Mouse (Mus musculus): ENCODE data around the gene Vax2.

Vax2 gene

GRCm38 (mm10) chr6:83711067-83711675 is at the start of gene Vax2:
TSS of gene Vax2 (plus strand) at chr6:83711264.
- peak; percentile 93 for DNase-seq (ENCODE audit: extremely low spot score, low spot score)

- no peak for DNase-seq (ENCODE audit: extremely low spot score, low spot score)
These were observed 46.1 kb upstream of the Vax2 start for GRCm38 (mm10) chr6:83665009-83665408.

- peak; percentile 81 for DNase-seq (ENCODE audit: extremely low spot score, low spot score)
These were observed 37.7 kb upstream of the Vax2 start for GRCm38 (mm10) chr6:83673395-83673794.

GRCm38 (mm10) chr6:83677757-83678156 is 33.3 kb upstream of the Vax2 start, which contains the start of gene Cd207:
TSS of gene Cd207 (minus strand) at chr6:83677857.
- DNase-seq (ENCODE audit: extremely low spot score, low spot score), result no peak

GRCm38 (mm10) chr6:83689374-83689773 is 21.7 kb upstream of the Vax2 start:
- no peak for DNase-seq (ENCODE audit: extremely low spot score, low spot score)

GRCm38 (mm10) chr6:83690277-83690676 is 20.8 kb upstream of the Vax2 start:
- peak; percentile 47 for DNase-seq (ENCODE audit: extremely low spot score, low spot score)

- DNase-seq (ENCODE audit: extremely low spot score, low spot score), result no peak
These were observed 20.1 kb upstream of the Vax2 start for GRCm38 (mm10) chr6:83690936-83691335.

GRCm38 (mm10) chr6:83692962-83693361 is 18.1 kb upstream of the Vax2 start:
- DNase-seq (ENCODE audit: extremely low spot score, low spot score), result no peak

- peak; percentile 61 for DNase-seq (ENCODE audit: extremely low spot score, low spot score)
These were observed 17.2 kb upstream of the Vax2 start for GRCm38 (mm10) chr6:83693835-83694234.

GRCm38 (mm10) chr6:83695731-83696130 is 15.3 kb upstream of the Vax2 start:
- no peak for DNase-seq (ENCODE audit: extremely low spot score, low spot score)

GRCm38 (mm10) chr6:83696684-83697083 is 14.4 kb upstream of the Vax2 start:
- no peak for DNase-seq (ENCODE audit: extremely low spot score, low spot score)

- DNase-seq (ENCODE audit: extremely low spot score, low spot score), result peak; percentile 21
These were observed 13.1 kb upstream of the Vax2 start for GRCm38 (mm10) chr6:83697932-83698331.

- no peak for DNase-seq (ENCODE audit: extremely low spot score, low spot score)
These were observed 11.1 kb upstream of the Vax2 start for GRCm38 (mm10) chr6:83699971-83700370.

GRCm38 (mm10) chr6:83701001-83701400 is 10.1 kb upstream of the Vax2 start:
- DNase-seq (ENCODE audit: extremely low spot score, low spot score), result peak; percentile 53

- DNase-seq (ENCODE audit: extremely low spot score, low spot score), result peak; percentile 77
These were observed 8.7 kb upstream of the Vax2 start for GRCm38 (mm10) chr6:83702146-83702999.

- DNase-seq (ENCODE audit: extremely low spot score, low spot score), result peak; percentile 58
These were observed 7.9 kb upstream of the Vax2 start for GRCm38 (mm10) chr6:83703000-83703721.

GRCm38 (mm10) chr6:83703722-83704078 is 7.4 kb upstream of the Vax2 start:
- no peak for DNase-seq (ENCODE audit: extremely low spot score, low spot score)

GRCm38 (mm10) chr6:83704294-83704693 is 6.8 kb upstream of the Vax2 start:
- peak; percentile 56 for DNase-seq (ENCODE audit: extremely low spot score, low spot score)

GRCm38 (mm10) chr6:83704701-83705100 is 6.4 kb upstream of the Vax2 start:
- DNase-seq (ENCODE audit: extremely low spot score, low spot score), result no peak

GRCm38 (mm10) chr6:83707738-83708510 is 3.1 kb upstream of the Vax2 start:
- DNase-seq (ENCODE audit: extremely low spot score, low spot score), result no peak

- DNase-seq (ENCODE audit: extremely low spot score, low spot score), result peak; percentile 48
These were observed 550 bp upstream of the Vax2 start for GRCm38 (mm10) chr6:83710361-83711066.

Measured in neural tube, embryonic 10.5 days (tissue).